Mouse (Mus musculus): ENCODE results near the gene Tex12.

Tex12 gene

GRCm38 (mm10) chr9:50561145-50561917 is at the start of gene Tex12:
Gene Tex12, minus strand, starts transcription at chr9:50561325.
- no peak for DNase-seq

- DNase-seq = no peak
These were observed 43.2 kb upstream of the Tex12 start for GRCm38 (mm10) chr9:50604338-50604737.

- DNase-seq = no peak
These were observed 42.8 kb upstream of the Tex12 start for GRCm38 (mm10) chr9:50603998-50604324.

- peak; percentile 92 for DNase-seq
These were observed 42.3 kb upstream of the Tex12 start, which contains the start of the genes Sdhd and Timm8b for GRCm38 (mm10) chr9:50603189-50603997. Gene Sdhd, minus strand, starts transcription at chr9:50603812. Gene Timm8b, plus strand, starts transcription at chr9:50603910.

GRCm38 (mm10) chr9:50602055-50602845 is 41.1 kb upstream of the Tex12 start:
- no peak for DNase-seq

- DNase-seq = no peak
These were observed 40.4 kb upstream of the Tex12 start for GRCm38 (mm10) chr9:50601536-50601935.

GRCm38 (mm10) chr9:50596973-50597372 is 35.8 kb upstream of the Tex12 start:
- DNase-seq = no peak

GRCm38 (mm10) chr9:50594794-50595417 is 33.8 kb upstream of the Tex12 start:
- DNase-seq = no peak

- DNase-seq = no peak
These were observed 32.4 kb upstream of the Tex12 start for GRCm38 (mm10) chr9:50593544-50593943.

GRCm38 (mm10) chr9:50592955-50593354 is 31.8 kb upstream of the Tex12 start:
- no peak for DNase-seq

GRCm38 (mm10) chr9:50590856-50591518 is 29.9 kb upstream of the Tex12 start:
- no peak for DNase-seq

- DNase-seq = no peak
These were observed 25.8 kb upstream of the Tex12 start for GRCm38 (mm10) chr9:50586955-50587354.

GRCm38 (mm10) chr9:50585145-50585818 is 24.2 kb upstream of the Tex12 start:
- no peak for DNase-seq

- no peak for DNase-seq
These were observed 19.2 kb upstream of the Tex12 start for GRCm38 (mm10) chr9:50580370-50580769.

- no peak for DNase-seq
These were observed 8.7 kb upstream of the Tex12 start for GRCm38 (mm10) chr9:50569599-50570525.

- no peak for DNase-seq
These were observed 6.8 kb upstream of the Tex12 start for GRCm38 (mm10) chr9:50567881-50568280.

- no peak for DNase-seq
These were observed 6.2 kb upstream of the Tex12 start for GRCm38 (mm10) chr9:50567372-50567771.

- DNase-seq = no peak
These were observed 4.8 kb upstream of the Tex12 start for GRCm38 (mm10) chr9:50565940-50566339.

- no peak for DNase-seq
These were observed 4.0 kb upstream of the Tex12 start for GRCm38 (mm10) chr9:50565173-50565572.

GRCm38 (mm10) chr9:50561918-50562360 is 814 bp upstream of the Tex12 start:
- DNase-seq = no peak

GRCm38 (mm10) chr9:50555094-50555446 is 6.1 kb downstream of the Tex12 start, which contains the start of gene Bco2:
Gene Bco2, minus strand, starts transcription at chr9:50555181.
- no peak for DNase-seq
